Mouse (Mus musculus) bone marrow macrophage, adult 2 months (primary cell): ENCODE measurements around the gene 4931422A03Rik.

ENCODE experiments used
- CTCF ChIP-seq: IDR thresholded peaks from 2 replicates; pipeline ENCODE4 v1.5.1; 2012; ENCODE audit warnings: low read depth, mild to moderate bottlenecking, low read length, moderate library complexity
- POLR2A ChIP-seq: IDR thresholded peaks from 2 replicates; pipeline ENCODE4 v1.6.1; 2012; ENCODE audit warnings: mild to moderate bottlenecking, low read depth, low read length, borderline replicate concordance

DNA sequence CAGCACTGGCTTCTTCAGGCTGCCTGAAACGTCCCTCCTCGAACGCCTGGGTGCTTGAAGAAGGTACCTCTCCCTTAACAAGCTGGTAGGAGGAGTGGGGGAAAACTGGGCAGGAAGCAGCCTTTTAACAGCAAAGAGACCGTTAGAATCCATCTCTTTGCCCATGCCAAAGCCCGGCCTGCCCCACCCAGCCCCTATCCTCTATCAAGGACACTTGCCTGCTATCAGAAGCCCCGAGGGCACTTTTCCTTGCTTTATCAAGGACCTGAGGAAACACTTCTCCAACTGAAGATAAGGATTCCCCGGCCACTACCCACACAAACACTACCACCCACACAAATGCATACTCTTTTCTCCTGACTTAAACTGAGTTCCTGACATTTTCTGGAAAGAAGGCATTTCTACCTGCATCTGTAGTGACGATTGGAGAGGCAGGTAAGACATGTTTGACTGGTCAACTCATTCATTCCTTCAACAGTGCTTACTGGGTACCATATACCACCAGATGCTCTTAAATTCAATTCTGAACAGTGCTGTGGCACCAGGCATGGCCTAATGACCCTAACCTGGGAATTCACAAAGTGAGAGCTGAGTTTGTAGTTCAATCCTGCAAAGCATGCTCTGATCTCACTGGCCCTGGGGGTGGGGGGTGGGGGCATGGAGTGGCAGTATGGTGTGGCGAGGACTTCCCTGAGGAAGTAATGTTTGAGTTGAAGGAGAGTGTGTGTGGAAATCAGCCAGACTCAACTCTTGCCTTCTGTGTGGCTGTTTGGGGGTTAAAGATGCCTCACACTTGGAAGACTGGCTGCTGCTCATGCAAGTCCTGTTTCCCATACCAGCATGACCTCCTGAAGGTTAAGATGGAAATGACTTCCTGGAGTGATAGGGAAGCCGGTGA, 70.3 kb downstream of the 4931422A03Rik start, which contains the start of gene Lmo2:
- TF ChIP-seq POLR2A (no peak), CTCF (no peak)
